Mouse (Mus musculus): ENCODE results near the gene Qk. TPM values are rescaled to one million over a fixed set of nuclear protein-coding genes. Genes with fewer than 3 reads are reported as not detected.

Gene Qk
- 100 to 1,000 TPM; 188 to 233 TPM for total RNA-seq (2021)
- long read RNA-seq, experiment 1, full-length matches to known transcripts: 69 of 90 reads
- long read RNA-seq, experiment 1, partial matches to known transcripts: 5 of 90 reads
- long read RNA-seq, experiment 1, other reads (novel, unspliced or antisense): 16 of 90 reads
- long read RNA-seq, experiment 2, full-length matches to known transcripts: 39 of 70 reads
- long read RNA-seq, experiment 2, partial matches to known transcripts: 15 of 70 reads
- long read RNA-seq, experiment 2, other reads (novel, unspliced or antisense): 16 of 70 reads

DNA sequence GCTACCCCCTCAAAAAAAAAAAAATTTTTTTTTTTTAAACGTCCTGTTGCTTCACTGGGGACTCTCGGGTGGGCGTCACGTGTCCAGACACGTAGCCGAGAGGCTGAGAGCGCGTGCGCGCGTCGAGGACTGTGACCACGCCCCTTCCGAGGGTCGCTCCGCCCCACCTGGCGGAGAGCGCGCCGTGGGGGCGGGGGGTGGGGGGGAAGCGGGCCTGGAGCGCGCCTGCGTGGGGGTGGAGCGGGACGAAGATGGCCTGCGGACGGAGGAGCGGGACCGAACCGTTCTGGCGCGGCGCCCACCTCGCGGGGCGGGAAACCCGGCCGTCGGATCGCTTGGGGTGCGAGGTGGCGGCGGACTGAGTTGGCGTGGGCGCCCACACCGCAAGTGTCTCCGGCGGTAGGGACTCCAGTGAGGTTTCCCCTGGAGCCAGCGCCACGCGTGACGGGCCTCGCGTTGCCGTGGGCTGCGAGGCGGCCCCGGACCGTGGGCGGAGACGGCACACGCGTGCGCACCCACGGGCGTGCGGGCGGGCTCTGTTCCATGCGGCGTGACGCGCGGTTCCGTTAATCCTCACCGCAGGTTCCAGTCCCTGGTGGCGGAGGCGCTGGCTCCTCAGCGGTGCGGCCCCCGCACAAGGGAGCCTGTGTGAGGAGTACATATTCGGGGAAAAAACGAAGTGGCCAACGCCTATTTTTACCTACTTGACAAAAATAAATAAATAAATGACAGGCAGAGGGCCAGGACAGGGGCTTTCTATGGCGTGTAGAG is at the start of gene Qk:
TSS of gene Qk (minus strand) at position 170 of the 771 bp plus-strand sequence.
- DNase-seq (ENCODE audit: low spot score in 2 of 2): peak; percentile 93 to 94

DNA sequence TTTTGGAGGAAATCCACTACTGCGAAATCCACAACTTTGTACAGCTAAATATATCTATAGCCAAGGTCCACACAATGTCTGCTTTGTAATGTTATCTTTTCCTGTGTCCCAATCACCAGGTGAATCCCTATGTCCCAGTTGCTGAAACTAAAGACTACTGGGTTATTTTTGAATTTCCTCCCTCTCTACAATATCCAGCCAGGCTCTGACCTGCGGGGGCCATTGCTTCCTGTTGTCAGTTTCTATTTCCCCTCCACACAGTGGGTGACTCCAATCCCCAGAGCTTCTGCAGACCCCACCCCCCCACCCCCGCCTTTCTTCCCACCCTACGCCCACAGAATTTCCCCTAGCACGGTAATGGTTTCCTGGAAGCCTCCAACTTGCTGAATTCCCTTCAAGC is 47.4 kb upstream of the Qk start:
- DNase-seq (ENCODE audit: low spot score in 2 of 2): no peak

DNA sequence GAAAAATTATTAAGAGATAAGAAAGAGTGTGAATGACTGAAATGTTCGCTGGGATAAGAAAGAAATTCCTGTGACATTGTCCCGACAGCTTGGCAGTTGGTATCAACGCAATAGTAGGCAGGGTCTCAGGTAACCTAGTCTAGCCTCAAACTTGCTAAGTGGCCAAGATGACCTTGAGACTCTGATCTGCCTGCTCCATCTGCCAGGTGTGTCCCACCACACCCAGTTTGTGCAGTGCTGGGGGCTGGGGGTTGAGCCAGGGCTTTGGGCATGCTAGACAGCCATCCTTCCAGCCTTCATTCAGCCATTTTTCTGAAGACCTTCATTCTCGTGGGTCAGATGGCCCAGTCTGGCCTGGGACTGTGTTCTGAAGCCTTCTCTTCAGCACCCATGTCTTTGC is 46.9 kb upstream of the Qk start:
- no peak for DNase-seq (ENCODE audit: low spot score in 2 of 2)

GRCm38 (mm10) chr17:10365501-10366482 is 46.1 kb upstream of the Qk start:
- no peak for DNase-seq (ENCODE audit: low spot score in 2 of 2)

DNA sequence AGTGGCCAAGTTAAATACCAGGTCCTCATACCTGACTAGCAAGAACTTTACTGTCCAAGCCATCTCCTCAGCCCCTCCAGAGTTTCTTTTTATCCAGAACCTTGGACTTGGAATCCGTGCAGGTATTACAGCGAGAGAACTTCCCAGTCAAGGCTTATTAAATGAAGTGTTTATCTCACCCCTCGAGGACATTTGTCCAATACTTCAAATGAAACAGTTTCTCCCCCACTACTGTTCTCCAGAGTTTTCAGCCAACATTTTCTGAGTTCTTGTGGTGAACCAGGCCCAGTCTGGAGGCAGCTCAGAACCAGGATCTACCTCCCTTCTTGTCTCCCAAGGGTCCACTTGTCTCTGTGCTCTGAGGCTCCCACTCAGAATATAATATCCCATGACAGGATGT is 43.5 kb upstream of the Qk start:
- no peak for DNase-seq (ENCODE audit: low spot score in 2 of 2)

- DNase-seq (ENCODE audit: low spot score in 2 of 2): no peak
These were observed 42.2 kb upstream of the Qk start for GRCm38 (mm10) chr17:10361882-10362291.

- DNase-seq (ENCODE audit: low spot score in 2 of 2): no peak
These were observed 41.1 kb upstream of the Qk start for GRCm38 (mm10) chr17:10360738-10361137.

DNA sequence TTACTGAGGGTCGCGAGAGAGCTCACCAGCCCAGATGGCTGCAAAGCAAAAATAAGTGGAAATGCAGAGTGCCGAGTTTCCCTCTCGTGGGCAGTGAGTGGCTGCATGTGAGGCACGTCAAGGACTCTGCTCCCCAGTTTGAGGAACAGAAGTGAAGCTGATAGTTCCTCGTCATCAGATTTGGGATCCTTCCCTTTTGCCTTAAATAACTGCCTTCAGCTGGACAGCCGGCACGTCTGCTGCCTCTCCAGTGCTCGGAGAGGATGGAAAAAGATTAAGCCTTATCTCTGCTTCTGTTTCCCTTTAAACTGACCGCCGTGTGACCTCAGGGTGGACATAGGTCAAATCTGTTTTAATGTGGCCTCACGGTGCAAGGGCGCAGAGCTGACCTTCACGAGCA is 39.8 kb upstream of the Qk start:
- peak in 1 of 2 experiments; percentile 37 for DNase-seq (ENCODE audit: low spot score in 2 of 2)

- no peak for DNase-seq (ENCODE audit: low spot score in 2 of 2)
These were observed 37.7 kb upstream of the Qk start for GRCm38 (mm10) chr17:10357348-10357747.

GRCm38 (mm10) chr17:10356294-10356693 is 36.6 kb upstream of the Qk start:
- no peak for DNase-seq (ENCODE audit: low spot score in 2 of 2)

DNA sequence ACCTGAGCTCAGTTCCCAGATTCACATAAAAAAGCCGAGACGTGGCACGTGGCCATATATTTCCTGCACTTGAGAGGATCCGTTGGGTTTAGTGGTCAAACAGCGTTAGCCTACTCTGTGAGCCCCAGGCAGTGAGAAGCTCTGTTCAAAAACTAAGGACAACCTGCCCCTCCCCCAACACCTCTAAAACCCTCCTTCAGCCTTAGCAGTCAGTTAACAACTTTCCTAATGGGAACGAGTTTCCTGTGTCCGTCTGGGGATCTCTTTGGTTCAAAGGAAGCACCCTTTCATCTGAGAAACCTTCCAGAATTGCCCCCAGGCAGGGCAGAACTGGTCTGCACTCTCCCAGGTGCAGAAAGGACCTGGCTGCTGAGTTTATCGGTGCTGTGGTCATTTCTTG is 36.1 kb upstream of the Qk start:
- DNase-seq (ENCODE audit: low spot score in 2 of 2): no peak

GRCm38 (mm10) chr17:10338286-10338685 is 18.6 kb upstream of the Qk start:
- no peak for DNase-seq (ENCODE audit: low spot score in 2 of 2)

DNA sequence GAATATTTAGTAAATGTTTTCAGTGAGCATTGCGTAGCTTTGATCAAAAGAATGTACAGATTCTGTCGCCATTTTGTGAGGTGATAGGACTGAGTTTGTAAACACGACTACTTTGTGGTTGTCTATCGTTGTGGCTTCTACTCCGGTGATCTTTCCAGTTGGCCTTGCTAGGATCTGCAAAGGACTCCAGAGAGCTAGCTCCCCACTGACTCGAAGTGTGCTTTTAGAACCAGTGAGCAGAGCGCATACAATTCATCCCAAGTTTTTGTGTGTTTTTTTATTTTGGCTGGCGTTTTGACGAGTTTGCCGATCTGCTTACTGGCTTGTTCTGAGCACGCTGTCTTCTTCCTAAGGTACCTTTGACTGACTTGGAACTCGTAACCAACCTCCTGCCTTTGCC is 16.9 kb upstream of the Qk start:
- no peak for DNase-seq (ENCODE audit: low spot score in 2 of 2)

GRCm38 (mm10) chr17:10335809-10336499 is 16.3 kb upstream of the Qk start:
- DNase-seq (ENCODE audit: low spot score in 2 of 2): no peak

GRCm38 (mm10) chr17:10334957-10335690 is 15.5 kb upstream of the Qk start:
- DNase-seq (ENCODE audit: low spot score in 2 of 2): peak; percentile 60 to 61

GRCm38 (mm10) chr17:10334481-10334880 is 14.8 kb upstream of the Qk start:
- DNase-seq (ENCODE audit: low spot score in 2 of 2): no peak

DNA sequence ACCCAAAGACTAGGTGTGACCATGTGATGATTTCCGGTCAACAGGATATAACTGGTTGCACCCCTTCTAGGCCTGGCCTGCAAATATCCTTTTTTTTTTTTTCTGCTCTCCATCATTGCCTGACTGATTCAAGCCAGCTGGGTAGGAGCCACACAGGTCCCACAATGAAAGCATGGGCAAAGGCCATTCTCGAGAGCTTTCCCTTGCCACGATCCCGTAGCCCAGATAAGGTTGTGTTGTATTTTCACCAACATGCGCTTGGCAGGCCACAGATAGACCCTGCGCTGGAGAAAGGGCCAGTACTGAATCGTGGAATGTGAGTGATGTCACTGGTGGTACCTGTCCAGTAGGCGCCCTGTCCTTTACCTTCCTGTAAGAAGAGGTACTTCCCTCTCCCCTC is 13.7 kb upstream of the Qk start:
- DNase-seq (ENCODE audit: low spot score in 2 of 2): no peak

- no peak for DNase-seq (ENCODE audit: low spot score in 2 of 2)
These were observed 12.5 kb upstream of the Qk start for GRCm38 (mm10) chr17:10332127-10332526.

DNA sequence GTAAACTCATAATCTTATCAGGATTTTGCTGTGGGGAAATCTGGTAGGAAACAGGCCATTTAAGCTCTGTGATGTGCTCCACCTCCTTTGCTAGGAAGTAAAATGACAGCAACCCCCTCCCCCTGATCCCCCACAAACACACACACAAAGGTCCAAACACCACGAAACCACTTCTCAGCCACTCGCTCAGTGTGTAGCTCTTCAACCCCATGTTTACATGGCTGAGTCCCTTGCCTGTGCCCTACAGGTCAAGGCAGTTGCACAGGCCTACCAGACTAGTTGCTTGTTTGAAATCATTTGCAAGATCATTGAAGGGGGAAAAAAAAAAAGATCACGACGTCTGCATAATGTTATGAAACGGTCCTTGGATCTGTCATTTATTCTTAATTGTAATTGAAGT is 9.8 kb upstream of the Qk start:
- no peak for DNase-seq (ENCODE audit: low spot score in 2 of 2)

GRCm38 (mm10) chr17:10328544-10329100 is 9.0 kb upstream of the Qk start:
- DNase-seq (ENCODE audit: low spot score in 2 of 2): no peak
